Mouse (Mus musculus): ENCODE results near the gene Ppp4r2. TPM values are rescaled to one million over a fixed set of nuclear protein-coding genes. Genes with fewer than 3 reads are reported as not detected.

The Ppp4r2 gene
- 28.0 and 35.2 TPM in 2 replicates for polyA plus RNA-seq (2014; fragmentation: Nextera tagmentation; extraction: Ambion mirVana)

- peak; percentile 98 for DNase-seq
- Histone ChIP-seq H3K4me1 (ENCODE audit: control insufficient read depth, insufficient read depth, low read length) (peaks cover 19% of the 10 kb centered on the region), H3K4me2 (ENCODE audit: low read length) (peak within 1 kb of the TSS; percentile 59), H3K36me3 (ENCODE audit: control insufficient read depth, insufficient read depth, low read length) (peaks cover 30% of the 10 kb centered on the region), H3K27me3 (ENCODE audit: control insufficient read depth, insufficient read depth, low read length) (no peaks in the 10 kb centered on the region), H3K4me3 (replicated peaks; ENCODE audit: low read depth, low read length) (peak within 1 kb of the TSS; percentile 77), H3K27ac (replicated peaks; ENCODE audit: low read depth, low read length) (peak within 1 kb of the TSS; percentile 90), H3K9me3 (ENCODE audit: control insufficient read depth, low read length) (no peaks in the 10 kb centered on the region), H3K9ac (replicated peaks; ENCODE audit: low read length) (peak within 1 kb of the TSS; percentile 88)
- WGBS = under 1% methylated on average over 38 of the region's 50 CpGs
- ATAC-seq (ENCODE audit: low FRiP score, low TSS enrichment) = peak; percentile 96
Measured at GRCm38 (mm10) chr6:100833355-100833754, at the start of gene Ppp4r2. TSS of gene Ppp4r2 (plus strand) at chr6:100833622.

- Histone ChIP-seq H3K4me2 (ENCODE audit: low read length) (no peak overlapping the region), H3K4me1 (ENCODE audit: control insufficient read depth, insufficient read depth, low read length) (no peaks in the 10 kb centered on the region), H3K9me3 (ENCODE audit: control insufficient read depth, low read length) (no peaks in the 10 kb centered on the region), H3K27me3 (ENCODE audit: control insufficient read depth, insufficient read depth, low read length) (no peaks in the 10 kb centered on the region), H3K36me3 (ENCODE audit: control insufficient read depth, insufficient read depth, low read length) (no peaks in the 10 kb centered on the region), H3K9ac (replicated peaks; ENCODE audit: low read length) (no peak overlapping the region), H3K27ac (replicated peaks; ENCODE audit: low read depth, low read length) (no peak overlapping the region), H3K4me3 (replicated peaks; ENCODE audit: low read depth, low read length) (no peak overlapping the region)
- 89% methylated on average over 1 of the region's 1 CpGs for WGBS
- ATAC-seq (ENCODE audit: low FRiP score, low TSS enrichment) = no peak
- no peak for DNase-seq
Measured at GRCm38 (mm10) chr6:100787726-100788125, 45.7 kb upstream of the Ppp4r2 start.

- DNase-seq = no peak
- Histone ChIP-seq H3K27me3 (ENCODE audit: control insufficient read depth, insufficient read depth, low read length) (no peaks in the 10 kb centered on the region), H3K9me3 (ENCODE audit: control insufficient read depth, low read length) (no peaks in the 10 kb centered on the region), H3K4me2 (ENCODE audit: low read length) (no peak overlapping the region), H3K36me3 (ENCODE audit: control insufficient read depth, insufficient read depth, low read length) (no peaks in the 10 kb centered on the region), H3K27ac (replicated peaks; ENCODE audit: low read depth, low read length) (no peak overlapping the region), H3K9ac (replicated peaks; ENCODE audit: low read length) (no peak overlapping the region), H3K4me1 (ENCODE audit: control insufficient read depth, insufficient read depth, low read length) (no peaks in the 10 kb centered on the region), H3K4me3 (replicated peaks; ENCODE audit: low read depth, low read length) (no peak overlapping the region)
- 96% methylated on average over 1 of the region's 1 CpGs for WGBS
- no peak for ATAC-seq (ENCODE audit: low FRiP score, low TSS enrichment)
Measured at GRCm38 (mm10) chr6:100789161-100789560, 44.3 kb upstream of the Ppp4r2 start.

- no peaks in the 10 kb centered on the region for H3K9me3 ChIP-seq (ENCODE audit: control insufficient read depth, low read length)
- H3K27ac ChIP-seq (replicated peaks; ENCODE audit: low read depth, low read length) = no peak overlapping the region
- no peak overlapping the region for H3K4me3 ChIP-seq (replicated peaks; ENCODE audit: low read depth, low read length)
- ATAC-seq (ENCODE audit: low FRiP score, low TSS enrichment) (no peak), DNase-seq (no peak)
- no peaks in the 10 kb centered on the region for H3K4me1 ChIP-seq (ENCODE audit: control insufficient read depth, insufficient read depth, low read length)
- no peaks in the 10 kb centered on the region for H3K36me3 ChIP-seq (ENCODE audit: control insufficient read depth, insufficient read depth, low read length)
- whole genome bisulfite sequencing = 88% methylated on average over 3 of the region's 3 CpGs
- no peak overlapping the region for H3K4me2 ChIP-seq (ENCODE audit: low read length)
- no peaks in the 10 kb centered on the region for H3K27me3 ChIP-seq (ENCODE audit: control insufficient read depth, insufficient read depth, low read length)
- no peak overlapping the region for H3K9ac ChIP-seq (replicated peaks; ENCODE audit: low read length)
Measured at GRCm38 (mm10) chr6:100792055-100792659, 41.3 kb upstream of the Ppp4r2 start.

GRCm38 (mm10) chr6:100792973-100793769 is 40.3 kb upstream of the Ppp4r2 start:
- H3K9me3 ChIP-seq (ENCODE audit: control insufficient read depth, low read length) = no peaks in the 10 kb centered on the region
- WGBS = 84% methylated on average over 14 of the region's 14 CpGs
- ATAC-seq (ENCODE audit: low FRiP score, low TSS enrichment) (no peak), DNase-seq (peak; percentile 21)
- H3K9ac ChIP-seq (replicated peaks; ENCODE audit: low read length) = no peak overlapping the region
- H3K4me3 ChIP-seq (replicated peaks; ENCODE audit: low read depth, low read length) = no peak overlapping the region
- no peak overlapping the region for H3K27ac ChIP-seq (replicated peaks; ENCODE audit: low read depth, low read length)
- no peaks in the 10 kb centered on the region for H3K4me1 ChIP-seq (ENCODE audit: control insufficient read depth, insufficient read depth, low read length)
- no peaks in the 10 kb centered on the region for H3K27me3 ChIP-seq (ENCODE audit: control insufficient read depth, insufficient read depth, low read length)
- H3K4me2 ChIP-seq (ENCODE audit: low read length) = no peak overlapping the region
- no peaks in the 10 kb centered on the region for H3K36me3 ChIP-seq (ENCODE audit: control insufficient read depth, insufficient read depth, low read length)

- 56% methylated on average over 6 of the region's 6 CpGs for WGBS
- Histone ChIP-seq H3K27ac (replicated peaks; ENCODE audit: low read depth, low read length) (no peak overlapping the region), H3K9ac (replicated peaks; ENCODE audit: low read length) (no peak overlapping the region), H3K4me1 (ENCODE audit: control insufficient read depth, insufficient read depth, low read length) (no peaks in the 10 kb centered on the region), H3K27me3 (ENCODE audit: control insufficient read depth, insufficient read depth, low read length) (no peaks in the 10 kb centered on the region), H3K4me3 (replicated peaks; ENCODE audit: low read depth, low read length) (no peak overlapping the region), H3K9me3 (ENCODE audit: control insufficient read depth, low read length) (no peaks in the 10 kb centered on the region), H3K36me3 (ENCODE audit: control insufficient read depth, insufficient read depth, low read length) (no peaks in the 10 kb centered on the region), H3K4me2 (ENCODE audit: low read length) (no peak overlapping the region)
- no peak for DNase-seq
- ATAC-seq (ENCODE audit: low FRiP score, low TSS enrichment) = no peak
Measured at GRCm38 (mm10) chr6:100795797-100796196, 37.6 kb upstream of the Ppp4r2 start.

GRCm38 (mm10) chr6:100799290-100799689 is 34.1 kb upstream of the Ppp4r2 start:
- WGBS = 95% methylated on average over 6 of the region's 6 CpGs
- H3K4me1 ChIP-seq (ENCODE audit: control insufficient read depth, insufficient read depth, low read length) = no peaks in the 10 kb centered on the region
- H3K36me3 ChIP-seq (ENCODE audit: control insufficient read depth, insufficient read depth, low read length) = no peaks in the 10 kb centered on the region
- ATAC-seq (ENCODE audit: low FRiP score, low TSS enrichment) = no peak
- DNase-seq = no peak
- no peak overlapping the region for H3K4me3 ChIP-seq (replicated peaks; ENCODE audit: low read depth, low read length)
- H3K27ac ChIP-seq (replicated peaks; ENCODE audit: low read depth, low read length) = no peak overlapping the region
- H3K4me2 ChIP-seq (ENCODE audit: low read length) = no peak overlapping the region
- no peaks in the 10 kb centered on the region for H3K9me3 ChIP-seq (ENCODE audit: control insufficient read depth, low read length)
- H3K27me3 ChIP-seq (ENCODE audit: control insufficient read depth, insufficient read depth, low read length) = no peaks in the 10 kb centered on the region
- no peak overlapping the region for H3K9ac ChIP-seq (replicated peaks; ENCODE audit: low read length)

GRCm38 (mm10) chr6:100799766-100800165 is 33.7 kb upstream of the Ppp4r2 start:
- ATAC-seq (ENCODE audit: low FRiP score, low TSS enrichment) = no peak
- 95% methylated on average over 4 of the region's 4 CpGs for WGBS

GRCm38 (mm10) chr6:100800497-100800955 is 32.9 kb upstream of the Ppp4r2 start:
- no peak overlapping the region for H3K4me2 ChIP-seq (ENCODE audit: low read length)
- no peaks in the 10 kb centered on the region for H3K27me3 ChIP-seq (ENCODE audit: control insufficient read depth, insufficient read depth, low read length)
- H3K4me3 ChIP-seq (replicated peaks; ENCODE audit: low read depth, low read length) = no peak overlapping the region
- H3K4me1 ChIP-seq (ENCODE audit: control insufficient read depth, insufficient read depth, low read length) = no peaks in the 10 kb centered on the region
- DNase-seq (no peak), ATAC-seq (ENCODE audit: low FRiP score, low TSS enrichment) (no peak)
- H3K27ac ChIP-seq (replicated peaks; ENCODE audit: low read depth, low read length) = no peak overlapping the region
- no peaks in the 10 kb centered on the region for H3K36me3 ChIP-seq (ENCODE audit: control insufficient read depth, insufficient read depth, low read length)
- no peak overlapping the region for H3K9ac ChIP-seq (replicated peaks; ENCODE audit: low read length)
- 72% methylated on average over 10 of the region's 10 CpGs for WGBS
- H3K9me3 ChIP-seq (ENCODE audit: control insufficient read depth, low read length) = no peaks in the 10 kb centered on the region

More at GRCm38 (mm10) chr6:100799766-100800165, 33.7 kb upstream of the Ppp4r2 start:
- Histone ChIP-seq H3K4me3 (replicated peaks; ENCODE audit: low read depth, low read length) (no peak overlapping the region), H3K27me3 (ENCODE audit: control insufficient read depth, insufficient read depth, low read length) (no peaks in the 10 kb centered on the region), H3K4me2 (ENCODE audit: low read length) (no peak overlapping the region), H3K4me1 (ENCODE audit: control insufficient read depth, insufficient read depth, low read length) (no peaks in the 10 kb centered on the region), H3K9ac (replicated peaks; ENCODE audit: low read length) (no peak overlapping the region), H3K36me3 (ENCODE audit: control insufficient read depth, insufficient read depth, low read length) (no peaks in the 10 kb centered on the region), H3K9me3 (ENCODE audit: control insufficient read depth, low read length) (no peaks in the 10 kb centered on the region), H3K27ac (replicated peaks; ENCODE audit: low read depth, low read length) (no peak overlapping the region)
- DNase-seq = no peak

All from midbrain, embryonic 14.5 days (tissue).